Mouse (Mus musculus) layer of hippocampus, postnatal 25 days (tissue): ENCODE measurements around the gene Fpgs. TPM values are rescaled to one million over a fixed set of nuclear protein-coding genes. Genes with fewer than 3 reads are reported as not detected.

Experiments used
- DNase-seq, 2 experiments: peaks; one replicate each; pipeline ENCODE4 v3.0.0; 2022; ENCODE audit warnings: mixed read lengths in 2 of 2, low spot score in 1 of 2; ENCODE audit errors: extremely low spot score in 1 of 2
- microRNA-seq, 2 experiments: library from miRNA; unstranded; fragments of <30 nt; microRNA quantifications; one replicate each; pipeline ENCODE4 v1.2.0; 2021
- total RNA-seq, 2 experiments: library from RNA; stranded (reverse); gene quantifications; 2 replicates each; pipeline ENCODE4 v1.2.3; 2021

The Fpgs gene
- total RNA-seq, 2 experiments from 2014 or later, result 8.4 to 10.7 TPM

DNA sequence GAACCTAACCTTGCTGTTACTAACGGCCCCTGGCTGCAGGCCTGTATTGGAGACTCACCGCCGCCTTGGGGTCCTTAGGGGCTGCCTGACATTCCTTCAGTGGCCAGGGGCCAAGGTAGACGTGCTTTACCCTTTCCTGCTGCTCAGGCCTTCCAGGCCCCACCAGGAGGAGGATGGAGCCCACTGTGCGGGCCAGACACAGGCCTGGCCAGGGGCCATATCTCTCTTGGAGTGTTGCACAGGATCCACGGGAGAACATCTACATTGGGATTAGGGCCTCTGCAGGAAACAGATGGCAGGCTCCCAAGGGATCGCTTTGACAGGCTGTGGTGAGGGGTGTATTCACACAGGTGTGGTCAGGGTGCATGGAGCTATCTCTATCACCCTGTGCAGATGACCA, 61.1 kb downstream of the Fpgs start:
- no peak for DNase-seq

GRCm38 (mm10) chr2:32641810-32642209, 62.1 kb downstream of the Fpgs start:
- DNase-seq, result no peak

- DNase-seq, result no peak
These were observed 63.3 kb downstream of the Fpgs start for GRCm38 (mm10) chr2:32640550-32641051.

DNA sequence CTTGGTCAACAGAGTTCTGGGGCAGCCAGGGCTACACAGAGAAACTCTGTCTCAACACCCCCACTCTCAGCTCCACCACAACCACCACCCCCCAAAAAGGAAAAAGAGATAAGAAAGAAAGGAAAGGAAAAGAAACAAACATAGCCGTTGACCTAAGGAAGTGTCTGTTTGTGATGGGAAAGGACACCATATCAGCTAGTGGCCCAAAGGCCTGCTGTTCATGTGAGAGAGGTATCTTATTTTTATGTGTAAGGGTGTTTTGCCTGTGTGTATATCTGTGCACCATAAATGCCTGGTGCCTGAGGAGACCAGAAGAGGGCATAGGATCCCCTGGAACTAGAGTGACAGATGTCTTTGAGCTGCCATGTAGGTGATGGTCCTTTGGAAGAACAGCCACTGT, 64.3 kb downstream of the Fpgs start:
- DNase-seq, result no peak

GRCm38 (mm10) chr2:32637778-32638281, 66.1 kb downstream of the Fpgs start:
- DNase-seq, result no peak

- no peak for DNase-seq
These were observed 67.3 kb downstream of the Fpgs start for GRCm38 (mm10) chr2:32636617-32637016.

- DNase-seq, result no peak
These were observed 69.5 kb downstream of the Fpgs start for GRCm38 (mm10) chr2:32634277-32635105.

DNA sequence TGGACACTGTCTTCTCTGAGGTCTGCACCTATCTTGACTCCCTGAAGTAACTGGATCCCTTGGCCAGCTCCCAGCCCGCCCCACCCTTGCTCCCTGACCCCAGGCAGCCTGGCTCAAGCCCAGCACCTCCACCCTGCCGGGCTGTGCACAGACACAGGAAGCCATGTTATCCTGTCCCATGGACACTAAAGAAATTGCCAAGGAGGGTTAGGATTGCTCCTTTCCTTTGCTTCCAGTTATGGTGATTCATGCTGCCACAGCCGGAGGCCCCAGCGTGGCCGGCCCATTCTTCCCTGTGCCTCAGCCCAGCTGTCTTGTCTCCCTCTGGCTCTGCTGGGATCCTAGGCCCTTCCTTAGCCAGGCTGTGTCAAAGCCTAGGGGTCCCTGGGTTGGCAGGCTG, 70.3 kb downstream of the Fpgs start:
- no peak for DNase-seq

Small RNA genes lying within 50 kb of the gene (microRNA-seq; reads per million reads assigned to microRNA genes)
- gene Gm47291, result 0 reads per million in 2 experiments
- 0 reads per million in 2 experiments for gene Mir1954
- gene Mir2861, result 0 reads per million in 2 experiments
- gene Mir3960, result 0 reads per million in 2 experiments
- gene Mir8093, result 1.00 to 1.5 reads per million in 2 experiments

Other genes with a start within 250 kb of the Fpgs start
- 10 to 100 TPM; 70.2 to 75.2 TPM for gene Fam102a, start 168.8 kb downstream of the Fpgs start, total RNA-seq
- 10 to 100 TPM; 74.0 to 80.4 TPM for gene Dpm2, start 133.3 kb downstream of the Fpgs start, total RNA-seq
- 1 to 10 TPM; 4.0 to 4.1 TPM for gene Pip5kl1, start 129.3 kb downstream of the Fpgs start, total RNA-seq
- under 1 TPM in 1 of 2 experiments, not detected in 1; 0.33 TPM for gene 9430097D07Rik, start 128.5 kb downstream of the Fpgs start, total RNA-seq
- 10 to 100 TPM; 41.4 to 48.8 TPM for gene St6galnac4, start 117.0 kb downstream of the Fpgs start, total RNA-seq
- 100 to 1,000 TPM; 105 to 124 TPM for gene St6galnac6, start 104.4 kb downstream of the Fpgs start, total RNA-seq
- 100 to 1,000 TPM; 127 to 140 TPM for gene Ak1, start 82.4 kb downstream of the Fpgs start, total RNA-seq
- gene Eng, start 57.5 kb downstream of the Fpgs start, total RNA-seq, result 10 to 100 TPM; 17.4 to 24.2 TPM
- 100 to 1,000 TPM in 1 of 2 experiments, 10 to 100 TPM in 1; 96.0 to 106 TPM for gene Cdk9, start 8.9 kb upstream of the Fpgs start, total RNA-seq
- 10 to 100 TPM; 22.8 to 23.9 TPM for gene Sh2d3c, start 16.9 kb upstream of the Fpgs start, total RNA-seq
- 1 to 10 TPM; 1.1 to 1.3 TPM for gene 6330409D20Rik, start 36.9 kb upstream of the Fpgs start, total RNA-seq
- 10 to 100 TPM; 32.2 to 33.3 TPM for gene Tor2a, start 53.1 kb upstream of the Fpgs start, total RNA-seq
- under 1 TPM; 0.54 to 0.59 TPM for gene Ttc16, start 71.5 kb upstream of the Fpgs start, total RNA-seq
- 1 to 10 TPM; 5.9 to 7.9 TPM for gene Ptrh1, start 71.6 kb upstream of the Fpgs start, total RNA-seq
- gene Cfap157, start 80.3 kb upstream of the Fpgs start, total RNA-seq, result 1 to 10 TPM in 1 of 2 experiments, under 1 TPM in 1; 0.49 to 1.3 TPM
- 100 to 1,000 TPM; 596 to 606 TPM for gene Stxbp1, start 143.1 kb upstream of the Fpgs start, total RNA-seq
- 10 to 100 TPM; 15.1 to 15.7 TPM for gene Fam129b, start 172.0 kb upstream of the Fpgs start, total RNA-seq